Mouse (Mus musculus) embryonic facial prominence, embryonic 14.5 days (tissue): ENCODE data around the gene Olfr800. TPM values are rescaled to one million over a fixed set of nuclear protein-coding genes. Genes with fewer than 3 reads are reported as not detected.

Experiments used
- ATAC-seq: fragments of 200-750 bp; cut with Nextera tagmentation; 2 replicates; pipeline ENCODE4 v1.8.0; 2017; ENCODE audit warnings: low read depth, moderate number of reproducible peaks, moderate TSS enrichment
- DNase-seq: peaks from one replicate; pipeline ENCODE4 v3.0.0-alpha.2; 2015; ENCODE audit warnings: low spot score
- H3K27ac ChIP-seq: fragments of 300-500 bp; sonication (generic); replicated peaks from 2 replicates; pipeline ENCODE4 v1.5.1; 2014; ENCODE audit warnings: low read depth, mild to moderate bottlenecking, low read length, moderate library complexity
- H3K27me3 ChIP-seq: fragments of 300-500 bp; sonication (generic); replicated peaks from 2 replicates; pipeline ENCODE4 v1.6.1; 2014; ENCODE audit warnings: low read length; ENCODE audit not compliant: control insufficient read depth, insufficient read depth
- H3K36me3 ChIP-seq: fragments of 300-500 bp; sonication (generic); 2 replicates; pipeline ENCODE4 v1.6.1; 2014; ENCODE audit warnings: low read length, mixed read lengths; ENCODE audit not compliant: control insufficient read depth, insufficient read depth
- H3K4me1 ChIP-seq: fragments of 300-500 bp; sonication (generic); 2 replicates; pipeline ENCODE4 v1.6.1; 2014; ENCODE audit warnings: antibody characterized with exemption, low read length; ENCODE audit not compliant: control insufficient read depth, insufficient read depth
- H3K4me2 ChIP-seq: fragments of 300-500 bp; sonication (generic); 2 replicates; pipeline ENCODE4 v1.6.1; 2014; ENCODE audit warnings: low read depth, mild to moderate bottlenecking, low read length, moderate library complexity, mixed read lengths
- H3K4me3 ChIP-seq: fragments of 300-500 bp; sonication (generic); 2 replicates; pipeline ENCODE4 v1.5.1; 2014; ENCODE audit warnings: low read depth, mild to moderate bottlenecking, low read length
- H3K9ac ChIP-seq: fragments of 300-500 bp; sonication (generic); 2 replicates; pipeline ENCODE4 v1.6.1; 2014; ENCODE audit warnings: low read depth, mild to moderate bottlenecking, low read length, moderate library complexity, mixed read lengths
- H3K9me3 ChIP-seq: fragments of 300-500 bp; sonication (generic); 2 replicates; pipeline ENCODE4 v1.6.1; 2016; ENCODE audit warnings: low read length; ENCODE audit not compliant: control insufficient read depth
- WGBS: fragments of 180-500 bp; shearing (Covaris S2); extraction: QIAGEN DNeasy Blood & Tissue Kit; methylation state at CpG from one replicate; pipeline ENCODE4 v1.1.7; 2014; 5-methylcytosine and 5-hydroxymethylcytosine counted together
- polyA plus RNA-seq: library from polyadenylated mRNA; unstranded; fragments of >200 nt; fragmentation: Nextera tagmentation; extraction: Ambion mirVana; gene quantifications from 2 replicates; pipeline ENCODE4 v1.2.1, GENCODE M21; 2014

Olfr800 gene
- polyA plus RNA-seq, 1 experiment from 2014 or later, result not detected

- no peak within 1 kb of the TSS for H3K9ac ChIP-seq
- H3K27ac ChIP-seq, result no peak within 1 kb of the TSS
- no peaks in the 10 kb centered on the region for H3K36me3 ChIP-seq
- H3K4me1 ChIP-seq, result no peaks in the 10 kb centered on the region
- H3K9me3 ChIP-seq, result no peaks in the 10 kb centered on the region
- WGBS, result 70% methylated on average over 2 of the region's 2 CpGs
- no peak within 1 kb of the TSS for H3K4me3 ChIP-seq
- no peak within 1 kb of the TSS for H3K4me2 ChIP-seq
- ATAC-seq, result no peak
- no peak for DNase-seq
- H3K27me3 ChIP-seq, result no peaks in the 10 kb centered on the region
These were observed 36.7 kb downstream of the Olfr800 start, which contains the start of gene Olfr803 for GRCm38 (mm10) chr10:129694186-129694585. Gene Olfr803 (minus strand): TSS chr10:129694286.

GRCm38 (mm10) chr10:129702910-129703309, 45.4 kb downstream of the Olfr800 start, which contains the start of gene Olfr804:
Gene Olfr804 (plus strand): TSS chr10:129703210.
- H3K27me3 ChIP-seq, result no peaks in the 10 kb centered on the region
- no peak for DNase-seq
- no peak for ATAC-seq
- no peak within 1 kb of the TSS for H3K9ac ChIP-seq
- H3K36me3 ChIP-seq, result no peaks in the 10 kb centered on the region
- H3K27ac ChIP-seq, result no peak within 1 kb of the TSS
- no peak within 1 kb of the TSS for H3K4me2 ChIP-seq
- H3K9me3 ChIP-seq, result no peaks in the 10 kb centered on the region
- no peak within 1 kb of the TSS for H3K4me3 ChIP-seq
- H3K4me1 ChIP-seq, result no peaks in the 10 kb centered on the region

Other genes with a start within 250 kb of the Olfr800 start
- not detected in 2 replicates for gene Olfr786, start 230.4 kb upstream of the Olfr800 start, polyA plus RNA-seq
- not detected in 2 replicates for gene Olfr787, start 195.8 kb upstream of the Olfr800 start, polyA plus RNA-seq
- gene Olfr788, start 186.7 kb upstream of the Olfr800 start, polyA plus RNA-seq, result not detected in 2 replicates
- not detected in 2 replicates for gene Olfr789, start 172.9 kb upstream of the Olfr800 start, polyA plus RNA-seq
- not detected in 2 replicates for gene Olfr790, start 159.2 kb upstream of the Olfr800 start, polyA plus RNA-seq
- gene Olfr791, start 135.9 kb upstream of the Olfr800 start, polyA plus RNA-seq, result not detected in 2 replicates
- gene Olfr792, start 118.5 kb upstream of the Olfr800 start, polyA plus RNA-seq, result not detected in 2 replicates
- gene Olfr794, start 90.0 kb upstream of the Olfr800 start, polyA plus RNA-seq, result not detected in 2 replicates
- not detected in 2 replicates for gene Olfr796, start 45.1 kb upstream of the Olfr800 start, polyA plus RNA-seq
- not detected in 2 replicates for gene Olfr798, start 29.8 kb upstream of the Olfr800 start, polyA plus RNA-seq
- gene Olfr799, start 20.2 kb upstream of the Olfr800 start, polyA plus RNA-seq, result not detected in 2 replicates
- not detected in 2 replicates for gene Olfr801, start 16.2 kb downstream of the Olfr800 start, polyA plus RNA-seq
- gene Olfr802, start 30.5 kb downstream of the Olfr800 start, polyA plus RNA-seq, result not detected in 2 replicates
- not detected in 2 replicates for gene Olfr803, start 36.6 kb downstream of the Olfr800 start, polyA plus RNA-seq
- not detected in 2 replicates for gene Olfr804, start 45.5 kb downstream of the Olfr800 start, polyA plus RNA-seq
- not detected in 2 replicates for gene Olfr805, start 71.7 kb downstream of the Olfr800 start, polyA plus RNA-seq
- not detected in 2 replicates for gene Olfr806, start 84.2 kb downstream of the Olfr800 start, polyA plus RNA-seq
- not detected in 2 replicates for gene Olfr807, start 100.1 kb downstream of the Olfr800 start, polyA plus RNA-seq
- gene Olfr808, start 107.8 kb downstream of the Olfr800 start, polyA plus RNA-seq, result not detected in 2 replicates
- gene Olfr809, start 116.9 kb downstream of the Olfr800 start, polyA plus RNA-seq, result not detected in 2 replicates
- 0.07 and 0.22 TPM in 2 replicates for gene Olfr810, start 137.2 kb downstream of the Olfr800 start, polyA plus RNA-seq
- gene Olfr811, start 146.7 kb downstream of the Olfr800 start, polyA plus RNA-seq, result not detected in 2 replicates
- 0.16 and 0.21 TPM in 2 replicates for gene Olfr812, start 188.4 kb downstream of the Olfr800 start, polyA plus RNA-seq
- gene Olfr813, start 197.7 kb downstream of the Olfr800 start, polyA plus RNA-seq, result not detected in 2 replicates
- not detected in 2 replicates for gene Olfr814, start 222.2 kb downstream of the Olfr800 start, polyA plus RNA-seq
- gene Olfr815, start 248.2 kb downstream of the Olfr800 start, polyA plus RNA-seq, result not detected in 2 replicates